Mouse (Mus musculus) G1E (cell line): ENCODE results near the gene Gstt3.

Experiments
- CTCF ChIP-seq: IDR thresholded peaks from 2 replicates; pipeline ENCODE4 v1.5.1; 2012; ENCODE audit warnings: low read depth, low read length, inconsistent platforms, mixed read lengths
- GATA1 ChIP-seq: IDR thresholded peaks from 2 replicates; pipeline ENCODE4 v1.6.1; 2012; ENCODE audit warnings: borderline replicate concordance, low read length, inconsistent platforms, mixed read lengths
- GATA2 ChIP-seq: IDR thresholded peaks from 2 replicates; pipeline ENCODE4 v1.6.1; 2012; ENCODE audit warnings: low read depth, low read length, inconsistent platforms, borderline replicate concordance
- TAL1 ChIP-seq: conservative IDR thresholded peaks from 2 replicates; pipeline ENCODE4 v1.6.1; 2012; ENCODE audit warnings: low read depth, low read length, inconsistent platforms, mixed read lengths

DNA sequence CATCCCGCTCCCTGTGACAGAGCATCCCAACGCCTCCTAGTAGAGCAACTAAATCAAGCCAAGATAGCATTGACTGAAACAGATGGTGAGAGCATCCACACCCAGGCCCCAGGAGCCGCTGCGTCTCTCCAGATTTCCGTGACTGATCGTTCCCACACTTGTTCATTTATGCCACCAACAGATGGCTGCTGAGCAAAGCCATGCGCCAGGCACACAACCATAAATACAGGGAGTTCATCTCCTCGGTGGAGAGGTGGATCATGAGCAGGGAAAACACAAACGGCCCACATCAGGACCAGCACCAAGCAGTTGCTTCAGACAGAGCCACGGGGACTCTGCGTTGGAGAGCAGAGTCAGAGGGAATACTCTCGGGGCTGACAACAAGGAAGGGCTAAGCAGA is 37.8 kb downstream of the Gstt3 start:
- TF ChIP-seq CTCF (no peak), GATA1 (no peak), TAL1 (no peak), GATA2 (no peak)
